Mouse (Mus musculus): ENCODE measurements at regions not wholly inside any gene's neighbourhood (a gene's known extent, or its start where the extent isn't known, plus 50 kb on each side); places are given as distances from the start of the nearest gene placed in this dataset.

GRCm38 (mm10) chr2:63706183-63706582 lies 391.7 kb downstream of the Fign start:
- TF ChIP-seq POLR2A (IDR thresholded peaks at IDR 0.05; ENCODE audit: insufficient read depth, low read depth, low read length) (no peak), CTCF (IDR thresholded peaks at IDR 0.05; ENCODE audit: insufficient read depth, low read depth, low read length) (no peak)
